Mouse (Mus musculus): ENCODE measurements at regions not wholly inside any gene's neighbourhood (a gene's known extent, or its start where the extent isn't known, plus 50 kb on each side); places are given as distances from the start of the nearest gene placed in this dataset.
A peak's percentile ranks its signal among the peaks of the same experiment; 100 is the strongest.
"Not testable (repeated sequence)": the region's sequence is repeated elsewhere in the genome, so short reads cannot be mapped to it uniquely, and the experiment has no call there.

DNA sequence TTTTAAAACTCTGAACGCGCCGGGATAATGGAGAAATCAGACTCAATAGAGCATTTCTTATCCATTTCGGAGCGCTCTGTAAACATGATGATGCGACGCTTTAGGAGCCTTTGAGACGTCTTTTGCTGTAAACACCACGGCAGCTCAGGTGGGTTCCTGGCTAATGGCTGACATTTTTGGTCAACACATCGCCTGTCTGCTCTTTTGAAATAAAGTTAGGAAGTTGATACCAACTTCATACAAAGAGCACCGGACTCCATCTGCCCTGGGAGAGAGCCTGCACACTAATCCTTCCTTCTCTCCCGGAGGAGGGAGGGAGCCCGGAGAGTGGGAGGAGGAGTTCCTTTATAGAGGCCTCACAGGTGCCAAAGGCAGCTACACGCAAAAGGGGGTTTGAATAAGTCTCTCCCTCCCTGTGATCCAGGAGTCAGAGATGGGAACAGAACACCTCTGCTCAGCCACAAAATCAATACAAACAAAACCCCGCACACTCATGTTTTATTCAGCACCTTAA is 63.8 kb upstream of the Srsf6 start:
- DNase-seq (ENCODE audit: low spot score) = peak; percentile 28
- WGBS = 5% methylated on average over 15 of the region's 15 CpGs
- Histone ChIP-seq H3K36me3 (replicated peaks) (no peaks in the 10 kb centered on the region), H3K27me3 (replicated peaks; ENCODE audit: low read depth, poor library complexity, severe bottlenecking) (peaks cover 16% of the 10 kb centered on the region), H3K27ac (replicated peaks) (no peak overlapping the region), H3K9me3 (no peaks in the 10 kb centered on the region), H3K4me1 (peaks cover 8% of the 10 kb centered on the region), H3K4me3 (peak overlapping the region; percentile 54)

DNA sequence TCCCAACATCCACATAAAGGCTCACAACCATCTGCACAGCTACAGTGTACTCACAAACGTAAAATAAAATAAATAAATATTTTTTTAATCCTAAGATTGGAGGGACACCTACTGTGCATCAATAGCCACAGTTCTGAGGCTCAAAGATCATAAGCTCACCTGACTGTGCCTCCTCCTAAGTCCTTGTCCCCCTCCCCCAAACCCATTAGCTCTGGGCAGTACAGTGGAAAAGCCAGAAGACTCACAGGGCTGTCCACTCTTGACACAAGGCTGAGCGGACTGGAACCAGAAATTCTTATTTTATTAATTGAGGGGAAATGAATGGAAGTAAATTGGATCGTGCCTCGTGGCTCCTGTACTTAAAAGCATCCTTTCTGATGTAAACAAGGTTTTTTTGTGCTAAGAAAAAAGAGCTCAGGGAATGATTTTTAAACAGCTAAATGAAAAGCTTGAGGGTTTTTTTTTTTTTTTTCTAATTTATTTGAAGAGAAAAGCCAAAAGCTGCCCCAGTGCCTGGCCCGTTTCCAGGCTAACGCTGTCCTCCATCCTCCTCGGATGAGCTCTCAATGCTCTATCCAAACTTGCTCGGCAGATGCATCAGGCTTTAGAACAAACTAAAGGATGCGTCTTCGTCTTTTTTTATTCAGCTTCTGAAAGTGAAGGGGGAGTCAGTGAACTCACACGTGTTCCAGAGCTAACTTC is 64.6 kb upstream of the Srsf6 start:
- 15% methylated on average over 11 of the region's 11 CpGs for WGBS
- Histone ChIP-seq H3K4me3 (peak overlapping the region; percentile 54), H3K9me3 (no peaks in the 10 kb centered on the region), H3K27ac (replicated peaks) (no peak overlapping the region), H3K4me1 (peaks cover 8% of the 10 kb centered on the region), H3K36me3 (replicated peaks) (no peaks in the 10 kb centered on the region), H3K27me3 (replicated peaks; ENCODE audit: low read depth, poor library complexity, severe bottlenecking) (peaks cover 16% of the 10 kb centered on the region)
- no peak for DNase-seq (ENCODE audit: low spot score)

DNA sequence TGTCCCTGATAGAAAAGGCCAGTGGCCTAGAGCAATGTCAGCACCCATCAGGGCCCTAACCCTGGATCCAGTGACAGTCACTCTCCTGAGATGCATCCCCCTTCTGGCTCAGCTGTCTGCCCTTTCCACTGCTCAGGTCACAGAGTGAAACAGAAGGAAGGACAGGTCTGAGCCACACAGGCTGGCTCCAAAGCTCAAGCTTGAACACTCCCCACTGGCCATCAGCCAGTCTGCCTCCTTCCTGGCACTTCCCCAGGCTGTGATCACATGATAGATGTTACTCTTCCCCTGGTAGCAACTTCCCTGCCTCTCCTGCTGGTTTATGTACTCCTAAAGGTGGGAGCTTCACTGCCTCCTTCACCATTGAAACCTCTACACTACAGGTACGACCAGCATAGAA is 66.8 kb upstream of the Srsf6 start:
- no peak overlapping the region for H3K27ac ChIP-seq (replicated peaks)
- peaks cover 8% of the 10 kb centered on the region for H3K4me1 ChIP-seq
- no peaks in the 10 kb centered on the region for H3K36me3 ChIP-seq (replicated peaks)
- no peak for DNase-seq (ENCODE audit: low spot score)
- H3K4me3 ChIP-seq = no peak overlapping the region
- 57% methylated on average over 1 of the region's 1 CpGs for WGBS
- H3K9me3 ChIP-seq = no peaks in the 10 kb centered on the region
- H3K27me3 ChIP-seq (replicated peaks; ENCODE audit: low read depth, poor library complexity, severe bottlenecking) = peaks cover 16% of the 10 kb centered on the region

DNA sequence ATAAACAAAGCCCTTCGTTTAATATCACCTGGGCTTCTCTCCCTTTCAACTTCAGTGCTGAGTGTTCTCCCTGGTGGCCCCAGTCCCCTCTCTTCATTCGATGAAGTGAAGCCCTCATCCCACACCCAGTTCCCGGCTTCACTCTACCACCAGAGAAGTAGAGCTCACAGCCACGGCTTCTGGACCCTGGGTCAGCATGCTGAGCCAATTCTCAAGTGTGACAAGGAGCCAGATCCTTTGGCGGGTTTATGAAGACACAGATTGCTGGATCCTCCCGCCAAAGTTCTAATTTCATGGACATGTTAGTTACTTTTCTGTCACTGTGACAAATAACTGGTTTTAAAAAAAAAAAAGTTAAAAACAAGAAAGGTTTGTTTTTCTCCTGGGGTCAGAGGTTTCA is 76.7 kb upstream of the Srsf6 start:
- H3K36me3 ChIP-seq (replicated peaks) = no peaks in the 10 kb centered on the region
- no peaks in the 10 kb centered on the region for H3K4me1 ChIP-seq
- no peaks in the 10 kb centered on the region for H3K27me3 ChIP-seq (replicated peaks; ENCODE audit: low read depth, poor library complexity, severe bottlenecking)
- no peak overlapping the region for H3K4me3 ChIP-seq
- 81% methylated on average over 6 of the region's 6 CpGs for WGBS
- no peak for DNase-seq (ENCODE audit: low spot score)
- H3K9me3 ChIP-seq = no peaks in the 10 kb centered on the region
- no peak overlapping the region for H3K27ac ChIP-seq (replicated peaks)

DNA sequence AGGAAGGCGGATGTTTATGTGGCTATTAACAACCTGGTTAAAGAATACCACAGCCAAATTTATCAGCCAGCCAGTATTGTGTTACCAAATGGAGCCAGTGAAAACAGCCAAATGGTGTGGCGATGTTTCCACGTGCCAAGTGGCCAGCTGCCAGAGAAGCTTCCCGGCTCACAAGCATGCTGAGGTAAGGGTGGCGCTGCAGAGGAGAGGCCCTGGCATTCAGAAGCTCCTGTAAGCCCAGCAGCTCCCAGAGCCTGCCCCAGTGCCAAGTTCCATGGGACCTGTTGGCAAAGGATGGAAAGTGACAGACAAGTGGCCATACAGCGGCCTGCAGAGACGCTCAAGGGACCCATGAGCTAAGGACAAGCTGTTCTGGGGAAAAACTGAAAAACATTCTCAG is 77.8 kb upstream of the Srsf6 start:
- 87% methylated on average over 7 of the region's 7 CpGs for WGBS
- Histone ChIP-seq H3K4me1 (no peaks in the 10 kb centered on the region), H3K27ac (replicated peaks) (no peak overlapping the region), H3K36me3 (replicated peaks) (no peaks in the 10 kb centered on the region), H3K27me3 (replicated peaks; ENCODE audit: low read depth, poor library complexity, severe bottlenecking) (no peaks in the 10 kb centered on the region), H3K4me3 (no peak overlapping the region), H3K9me3 (no peaks in the 10 kb centered on the region)
- DNase-seq (ENCODE audit: low spot score) = no peak

DNA sequence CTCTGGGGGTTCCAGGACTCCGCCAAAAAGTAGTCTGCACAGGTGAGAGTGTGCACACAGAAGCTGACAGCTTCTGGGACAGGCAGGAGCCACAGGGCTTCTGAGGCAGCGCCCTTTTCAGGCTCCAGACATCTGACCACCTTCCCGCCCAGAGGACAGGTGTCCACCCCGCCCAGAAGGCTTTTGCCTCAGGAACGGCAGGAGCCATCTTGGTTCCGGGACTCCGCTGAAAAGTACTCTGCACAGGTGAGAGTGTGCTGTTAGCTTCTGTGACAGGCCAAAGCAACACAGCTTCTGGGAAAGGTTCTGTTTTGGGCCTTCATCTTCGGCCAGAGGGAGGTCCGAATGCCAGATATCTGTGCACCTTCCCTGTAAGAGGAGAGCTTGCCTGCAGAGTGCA is 89.6 kb upstream of the Srsf6 start:
- 89% methylated on average over 9 of the region's 9 CpGs for WGBS
- H3K4me1 ChIP-seq; H3K36me3 ChIP-seq (replicated peaks); H3K4me3 ChIP-seq; DNase-seq (ENCODE audit: low spot score); H3K9me3 ChIP-seq; H3K27ac ChIP-seq (replicated peaks); H3K27me3 ChIP-seq (replicated peaks; ENCODE audit: low read depth, poor library complexity, severe bottlenecking): not testable (repeated sequence)

DNA sequence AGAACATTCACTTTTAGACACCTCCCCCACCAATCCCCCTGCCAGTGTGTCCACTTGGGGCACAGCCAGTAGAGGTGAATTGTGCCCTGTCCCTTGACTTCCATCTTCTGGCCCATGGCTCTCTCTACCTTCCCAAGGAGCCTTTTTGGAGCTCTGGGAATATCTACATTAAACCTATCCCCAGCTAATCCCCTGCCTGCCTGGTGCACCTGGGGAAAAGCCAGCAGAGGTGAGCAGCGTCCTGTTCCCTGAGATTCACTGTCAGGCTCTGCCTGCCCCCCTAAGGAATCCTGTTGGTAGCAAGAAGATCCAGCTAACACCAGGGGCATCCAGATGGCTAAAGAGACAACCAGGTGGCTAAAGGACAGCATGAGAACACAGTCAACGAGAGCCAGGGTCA is 93.6 kb upstream of the Srsf6 start:
- no peak for DNase-seq (ENCODE audit: low spot score)
- Histone ChIP-seq H3K27ac (replicated peaks) (no peak overlapping the region), H3K4me3 (no peak overlapping the region), H3K4me1 (no peaks in the 10 kb centered on the region), H3K9me3 (no peaks in the 10 kb centered on the region), H3K36me3 (replicated peaks) (no peaks in the 10 kb centered on the region), H3K27me3 (replicated peaks; ENCODE audit: low read depth, poor library complexity, severe bottlenecking) (no peaks in the 10 kb centered on the region)
- WGBS = 63% methylated on average over 2 of the region's 2 CpGs

DNA sequence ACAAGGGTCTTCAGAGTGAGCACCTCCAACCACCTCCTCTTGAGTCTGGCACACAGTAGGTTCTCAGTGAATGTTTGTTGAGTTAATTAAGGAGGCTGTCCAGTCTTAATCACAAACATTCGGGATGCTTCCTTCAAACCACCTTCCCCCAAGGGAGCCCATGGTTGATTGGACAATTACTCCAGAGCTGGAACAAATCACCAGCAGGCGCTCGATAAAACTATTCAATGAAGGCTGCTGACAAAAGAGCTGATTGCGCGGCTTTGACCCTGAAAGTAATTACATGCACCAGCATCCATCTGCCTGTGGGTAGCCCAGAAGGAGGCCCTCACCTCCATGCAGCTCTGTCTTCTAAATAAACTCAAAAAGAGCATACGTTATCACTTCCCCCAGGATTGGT is 97.6 kb upstream of the Srsf6 start:
- Histone ChIP-seq H3K27me3 (replicated peaks; ENCODE audit: low read depth, poor library complexity, severe bottlenecking) (no peaks in the 10 kb centered on the region), H3K9me3 (no peaks in the 10 kb centered on the region), H3K4me1 (no peaks in the 10 kb centered on the region), H3K27ac (replicated peaks) (no peak overlapping the region), H3K36me3 (replicated peaks) (no peaks in the 10 kb centered on the region), H3K4me3 (no peak overlapping the region)
- DNase-seq (ENCODE audit: low spot score) = peak; percentile 10
- WGBS = 66% methylated on average over 6 of the region's 6 CpGs

DNA sequence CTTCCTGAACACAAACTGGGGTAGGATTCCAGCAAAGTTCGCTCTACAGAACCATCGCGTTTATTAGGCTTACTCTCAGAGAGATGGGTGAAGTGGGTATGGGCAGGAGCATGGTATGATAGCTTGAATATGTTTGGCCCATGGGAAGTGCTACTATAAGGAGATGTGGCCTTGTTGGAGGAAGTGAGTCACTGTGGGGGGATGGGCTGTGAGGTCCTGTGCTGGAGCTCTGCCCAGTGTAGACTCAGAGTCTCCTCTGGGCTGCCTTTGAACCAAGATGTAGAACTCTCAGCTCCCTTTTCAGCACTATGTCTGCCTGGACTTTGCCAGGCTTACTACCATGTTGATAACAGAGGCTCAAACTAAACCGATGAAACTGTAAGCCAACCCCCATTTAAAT is 112.5 kb upstream of the Srsf6 start:
- no peak for DNase-seq (ENCODE audit: low spot score)
- Histone ChIP-seq H3K4me3 (no peak overlapping the region), H3K9me3 (no peaks in the 10 kb centered on the region), H3K27ac (replicated peaks) (no peak overlapping the region), H3K4me1 (no peaks in the 10 kb centered on the region), H3K36me3 (replicated peaks) (no peaks in the 10 kb centered on the region), H3K27me3 (replicated peaks; ENCODE audit: low read depth, poor library complexity, severe bottlenecking) (no peaks in the 10 kb centered on the region)
- 93% methylated on average over 4 of the region's 4 CpGs for whole genome bisulfite sequencing

DNA sequence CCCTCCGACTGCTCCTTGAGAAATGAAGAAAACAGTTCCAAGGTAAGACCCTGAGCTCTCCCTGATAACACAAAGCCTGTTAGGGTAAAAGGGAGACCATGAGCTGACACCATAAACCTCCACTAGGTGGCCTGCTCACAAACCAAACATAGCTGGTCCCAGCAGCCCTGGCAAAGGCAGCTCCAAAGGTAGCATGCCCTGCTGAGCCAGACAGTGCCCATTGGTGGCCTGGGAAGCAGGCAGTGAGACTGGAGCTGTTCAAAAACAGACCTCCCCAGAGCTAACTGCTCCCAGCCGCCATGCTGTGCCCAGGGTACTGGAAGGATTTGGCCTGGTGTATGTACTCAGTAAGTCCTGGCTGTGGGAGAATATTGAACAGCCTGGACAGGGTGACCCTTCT is 117.1 kb upstream of the Srsf6 start:
- no peaks in the 10 kb centered on the region for H3K36me3 ChIP-seq (replicated peaks)
- H3K27ac ChIP-seq (replicated peaks) = no peak overlapping the region
- DNase-seq (ENCODE audit: low spot score) = peak; percentile 24
- 49% methylated on average over 2 of the region's 2 CpGs for WGBS
- H3K27me3 ChIP-seq (replicated peaks; ENCODE audit: low read depth, poor library complexity, severe bottlenecking) = no peaks in the 10 kb centered on the region
- no peak overlapping the region for H3K4me3 ChIP-seq
- no peaks in the 10 kb centered on the region for H3K9me3 ChIP-seq
- H3K4me1 ChIP-seq = no peaks in the 10 kb centered on the region

DNA sequence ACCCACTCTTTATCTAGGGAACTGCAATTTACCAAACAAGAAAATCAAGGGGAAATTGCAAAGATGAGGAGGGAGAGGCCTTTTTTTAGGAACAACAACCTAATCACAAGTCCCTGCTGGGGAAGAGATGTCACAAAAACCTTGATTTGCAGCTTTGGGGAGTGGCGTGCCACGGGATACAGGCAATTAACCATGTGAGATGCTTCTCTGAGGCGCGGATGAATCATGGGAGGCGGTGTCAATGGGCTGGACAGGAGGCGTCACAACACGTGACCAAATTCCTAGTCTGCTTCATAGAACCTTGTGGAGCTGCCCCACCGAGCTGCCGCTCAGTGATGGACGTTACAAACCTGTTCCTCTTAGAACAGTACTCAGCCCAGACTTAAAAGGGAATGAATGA is 123.6 kb upstream of the Srsf6 start:
- Histone ChIP-seq H3K27ac (replicated peaks) (no peak overlapping the region), H3K4me3 (no peak overlapping the region), H3K27me3 (replicated peaks; ENCODE audit: low read depth, poor library complexity, severe bottlenecking) (no peaks in the 10 kb centered on the region), H3K9me3 (no peaks in the 10 kb centered on the region), H3K4me1 (no peaks in the 10 kb centered on the region), H3K36me3 (replicated peaks) (no peaks in the 10 kb centered on the region)
- WGBS = 89% methylated on average over 10 of the region's 10 CpGs
- DNase-seq (ENCODE audit: low spot score) = no peak

DNA sequence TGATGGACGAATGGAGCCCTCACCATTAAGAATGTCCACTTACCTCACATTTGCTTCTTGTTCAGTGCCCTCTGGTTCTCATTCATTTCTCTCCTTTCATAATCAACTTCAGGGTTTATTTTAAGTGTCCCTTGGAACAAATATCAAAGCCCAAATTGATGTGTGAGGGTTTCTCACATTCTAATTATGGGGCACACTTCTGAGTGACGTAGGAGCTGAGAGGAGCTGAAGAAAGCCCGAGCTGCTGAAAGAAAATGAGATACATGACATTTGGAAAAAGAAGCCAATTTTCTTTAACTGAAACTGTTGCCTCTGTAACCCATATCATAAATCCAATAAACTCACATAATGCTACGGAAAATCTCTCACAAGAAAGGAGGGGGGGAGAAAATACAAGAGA is 134.8 kb upstream of the Srsf6 start:
- no peaks in the 10 kb centered on the region for H3K4me1 ChIP-seq
- no peak overlapping the region for H3K27ac ChIP-seq (replicated peaks)
- no peaks in the 10 kb centered on the region for H3K27me3 ChIP-seq (replicated peaks; ENCODE audit: low read depth, poor library complexity, severe bottlenecking)
- H3K4me3 ChIP-seq = no peak overlapping the region
- no peaks in the 10 kb centered on the region for H3K36me3 ChIP-seq (replicated peaks)
- WGBS = 79% methylated on average over 4 of the region's 4 CpGs
- no peaks in the 10 kb centered on the region for H3K9me3 ChIP-seq
- no peak for DNase-seq (ENCODE audit: low spot score)

DNA sequence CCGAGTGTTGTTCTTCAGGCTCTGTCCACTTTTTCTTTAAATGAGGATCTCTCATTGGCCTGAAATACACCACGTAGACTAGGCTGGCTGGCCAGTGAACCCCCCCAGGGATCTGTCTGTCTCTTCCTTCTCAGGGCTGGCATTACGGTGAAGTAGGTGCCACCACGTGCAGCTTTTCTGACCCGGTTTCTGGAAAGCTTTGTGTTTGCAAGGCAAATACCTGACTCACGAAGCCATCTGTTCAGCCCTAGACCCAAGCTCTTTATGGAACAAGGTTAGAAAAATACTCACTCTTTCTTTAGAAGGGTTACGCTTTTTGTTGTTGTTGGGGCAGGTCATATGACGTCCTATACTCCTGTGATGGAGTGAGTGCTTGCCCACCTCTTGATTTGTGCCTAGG is 133.3 kb upstream of the Ptprt start:
- no peak overlapping the region for H3K4me3 ChIP-seq
- no peaks in the 10 kb centered on the region for H3K27me3 ChIP-seq (replicated peaks; ENCODE audit: low read depth, poor library complexity, severe bottlenecking)
- 89% methylated on average over 8 of the region's 8 CpGs for WGBS
- no peaks in the 10 kb centered on the region for H3K4me1 ChIP-seq
- H3K27ac ChIP-seq (replicated peaks) = no peak overlapping the region
- no peaks in the 10 kb centered on the region for H3K36me3 ChIP-seq (replicated peaks)
- H3K9me3 ChIP-seq = no peaks in the 10 kb centered on the region
- DNase-seq (ENCODE audit: low spot score) = no peak
